In the genomic region with DNA sequence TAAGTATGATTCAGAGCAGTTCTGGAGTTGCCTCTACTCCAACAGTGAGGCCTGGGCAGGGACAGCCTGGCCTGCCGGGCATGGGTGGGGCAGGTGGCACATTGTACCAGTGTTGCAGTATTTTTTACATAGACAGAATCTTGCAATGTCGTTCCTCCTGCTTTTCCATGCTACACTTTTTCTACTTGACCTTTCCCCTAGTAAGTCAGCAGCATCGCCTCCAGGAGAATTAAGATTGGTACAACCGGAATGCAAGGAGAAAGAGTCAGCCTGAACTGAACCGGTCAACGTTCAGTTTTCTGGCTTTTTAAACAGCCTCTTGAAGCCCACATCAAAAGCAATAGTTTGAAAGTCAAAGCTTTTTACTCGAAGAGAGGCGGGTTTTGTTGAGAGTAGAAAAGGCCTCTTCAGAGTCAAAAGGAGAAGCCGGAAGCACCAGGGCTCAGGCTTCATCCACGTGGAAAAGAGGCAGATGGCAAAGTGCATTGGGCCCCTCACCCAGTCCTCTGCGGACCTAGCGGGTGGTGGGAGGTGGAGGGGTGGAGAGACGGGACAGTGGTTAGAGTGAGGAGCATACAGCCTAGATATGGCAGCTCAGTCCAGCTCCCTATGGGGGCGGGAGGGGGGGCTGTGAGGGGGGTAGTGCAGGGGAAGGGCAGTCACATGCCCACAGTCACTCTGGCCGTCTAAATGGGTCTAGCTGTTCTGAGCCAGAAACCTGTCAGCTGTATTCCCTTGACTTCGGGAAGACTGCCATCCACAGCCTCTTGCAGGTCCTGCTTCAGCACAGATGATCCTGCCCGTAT, we compare ENCODE assay signal across 8 mouse cellular contexts. TPM values are rescaled to one million over a fixed set of nuclear protein-coding genes. Genes with fewer than 3 reads are reported as not detected.
DNase-seq lines count a peak whose midpoint lies in the region; ATAC-seq lines count a peak whose summit lies in the region.

No protein-coding gene starts in this region.

- DNase-seq in cerebellum, postnatal 10 days, result peak; percentile 84 to 85
- DNase-seq in cerebellum, adult 9-11 months, result no peak
- DNase-seq in urinary bladder, postnatal 14 days (ENCODE audit: low spot score), result peak; percentile 66
- DNase-seq in urinary bladder, postnatal 4 days (ENCODE audit: low spot score in 2 of 2), result no peak
- DNase-seq in kidney, postnatal 14 days, result peak; percentile 58
- no peak for DNase-seq in gastrocnemius, postnatal 36 days
- DNase-seq in right cerebral cortex, postnatal 4 days, result no peak

- intact Hi-C loops in gastrocnemius, postnatal 36 days (cut with DNase I), result no loop called here

- no peak for ATAC-seq in megakaryocyte progenitor cell, adult 5-6 weeks (replicated peaks; ENCODE audit: poor library complexity)

RNA-seq across cellular contexts. Expression of a gene that starts 11.0 kb away (rescaled TPM):
- total RNA-seq in gastrocnemius, postnatal 36 days (2021), result 1 to 10 TPM; 1.7 to 2.9 TPM
- not detected in 2 replicates for total RNA-seq in megakaryocyte progenitor cell, adult 5-6 weeks (2015)
- total RNA-seq in megakaryocyte progenitor cell, adult 5-6 weeks (2017), result not detected in 2 replicates

RNA-seq across cellular contexts. Expression of a gene that starts 23.8 kb away (rescaled TPM):
- 10 to 100 TPM in 1 of 2 experiments, 1 to 10 TPM in 1; 9.2 to 11.7 TPM for total RNA-seq in gastrocnemius, postnatal 36 days (2021)
- 1.6 and 2.3 TPM in 2 replicates for total RNA-seq in megakaryocyte progenitor cell, adult 5-6 weeks (2015)
- total RNA-seq in megakaryocyte progenitor cell, adult 5-6 weeks (2017), result 0.44 and 0.46 TPM in 2 replicates

Comparison
In these comparisons a context has a peak if more than half of its experiments do, and no peak if none do; other contexts are left out.
1. DNase-seq: peak in cerebellum, postnatal 10 days (2 of 2), urinary bladder, postnatal 14 days (single experiment) and kidney, postnatal 14 days (single experiment); none in cerebellum, adult 9-11 months (single experiment), urinary bladder, postnatal 4 days (0 of 2), gastrocnemius, postnatal 36 days (0 of 2) and right cerebral cortex, postnatal 4 days (single experiment).